Mouse (Mus musculus) right cerebral cortex, postnatal 4 days (tissue): ENCODE results near the gene Fggy.

ENCODE experiments used
- DNase-seq: peaks from one replicate; pipeline ENCODE4 v3.0.0-alpha.2; 2022

Fggy gene

DNA sequence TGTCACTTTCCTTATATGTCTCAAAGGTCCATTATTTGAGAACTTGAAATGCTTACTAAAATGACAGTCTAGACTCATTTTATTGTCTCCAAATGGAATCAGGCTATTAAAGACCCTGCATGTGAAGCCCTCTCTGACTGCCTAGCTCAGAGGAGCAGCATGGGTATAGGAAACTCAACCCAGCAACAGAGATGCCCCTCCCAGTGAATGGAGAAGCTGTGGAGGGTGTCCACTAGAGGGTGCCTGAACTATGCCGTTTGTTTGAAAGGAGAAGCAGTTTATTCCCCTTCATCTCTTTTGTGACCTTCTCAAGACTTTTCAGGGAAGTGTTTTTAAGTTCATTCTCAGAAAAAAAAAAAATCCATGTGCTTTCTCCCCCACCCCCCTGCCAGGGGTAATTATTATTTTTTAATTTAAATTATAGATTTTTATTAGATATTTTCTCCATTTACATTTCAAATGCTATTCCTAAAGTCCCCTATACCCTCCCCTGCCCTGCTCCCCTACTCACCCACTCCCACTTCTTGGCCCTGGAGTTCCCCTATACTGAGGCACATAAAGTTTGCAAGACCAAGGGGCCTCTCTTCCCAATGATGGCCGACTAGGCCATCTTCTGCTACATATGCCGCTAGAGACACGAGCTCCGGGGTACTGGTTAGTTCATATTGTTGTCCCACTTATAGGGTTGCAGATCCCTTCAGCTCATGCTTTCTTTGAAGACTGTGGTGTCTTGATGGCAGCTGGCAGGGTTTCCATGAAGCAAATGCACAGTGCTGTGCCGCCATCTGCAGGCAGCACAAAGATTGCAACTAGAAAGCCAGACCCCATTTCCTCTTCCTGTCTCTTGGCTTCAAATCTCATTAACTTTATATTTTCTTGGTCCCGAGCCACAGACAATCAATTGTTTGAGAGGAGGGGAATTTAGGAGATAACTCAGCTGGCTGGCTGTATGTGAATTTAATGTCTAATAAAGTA, 367.2 kb downstream of the Fggy start:
- peak; percentile 85 for DNase-seq

DNA sequence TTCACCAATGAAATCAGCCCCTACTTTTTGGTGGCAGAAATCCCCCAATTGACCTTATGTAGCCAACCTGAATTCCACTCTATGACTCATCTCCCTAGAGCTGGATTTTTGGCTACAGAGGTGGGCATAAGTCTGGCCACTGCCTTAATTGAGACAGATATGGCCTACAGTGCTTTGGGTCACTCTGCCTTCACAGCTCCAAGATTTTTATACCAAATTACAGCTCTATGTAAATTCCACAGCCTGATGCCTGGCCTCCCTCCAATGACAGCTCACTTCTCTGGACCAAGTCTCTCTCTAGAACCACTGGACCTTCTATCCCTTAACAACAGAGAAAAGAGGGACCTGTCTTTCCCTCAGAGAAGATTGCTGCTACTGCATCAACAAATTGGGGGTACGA, 371.5 kb downstream of the Fggy start:
- DNase-seq = no peak

DNA sequence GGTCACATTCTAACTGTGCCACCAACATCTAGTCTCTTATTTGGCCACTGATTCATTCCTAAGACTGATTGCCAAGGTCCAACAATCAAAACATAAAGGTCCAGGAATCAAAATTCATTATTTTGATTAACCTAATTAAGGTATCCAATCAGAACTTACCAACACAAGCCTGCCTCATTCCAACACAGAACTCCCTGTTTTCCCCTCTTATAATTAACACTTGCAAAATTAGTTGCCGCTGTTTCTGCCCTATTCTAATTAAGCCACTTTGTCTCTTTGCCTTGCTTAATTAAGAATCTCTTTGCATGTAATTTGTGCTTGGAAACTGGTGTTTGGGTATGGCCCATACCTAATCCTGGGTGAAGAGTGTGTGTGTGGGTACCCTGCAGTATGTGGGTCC, 372.6 kb downstream of the Fggy start:
- no peak for DNase-seq

DNA sequence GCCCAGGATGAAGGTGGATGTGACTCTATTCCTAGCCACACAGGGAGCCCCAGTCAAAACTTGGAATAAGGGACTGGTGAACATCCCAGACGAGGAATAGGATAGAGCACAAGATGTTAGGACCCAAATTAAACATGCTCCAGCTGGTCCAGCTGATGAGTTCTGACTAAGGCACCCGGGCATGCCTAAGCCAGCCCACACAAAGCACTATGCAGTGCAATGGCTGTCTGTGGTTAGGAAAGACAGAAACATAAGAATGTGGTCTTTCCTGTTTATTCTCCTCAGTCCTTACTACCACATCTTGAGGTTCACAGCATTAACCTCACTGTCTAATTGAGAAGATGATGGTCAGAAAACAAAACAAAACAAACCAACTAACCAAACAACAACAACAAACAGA, 374.0 kb downstream of the Fggy start:
- DNase-seq = no peak

DNA sequence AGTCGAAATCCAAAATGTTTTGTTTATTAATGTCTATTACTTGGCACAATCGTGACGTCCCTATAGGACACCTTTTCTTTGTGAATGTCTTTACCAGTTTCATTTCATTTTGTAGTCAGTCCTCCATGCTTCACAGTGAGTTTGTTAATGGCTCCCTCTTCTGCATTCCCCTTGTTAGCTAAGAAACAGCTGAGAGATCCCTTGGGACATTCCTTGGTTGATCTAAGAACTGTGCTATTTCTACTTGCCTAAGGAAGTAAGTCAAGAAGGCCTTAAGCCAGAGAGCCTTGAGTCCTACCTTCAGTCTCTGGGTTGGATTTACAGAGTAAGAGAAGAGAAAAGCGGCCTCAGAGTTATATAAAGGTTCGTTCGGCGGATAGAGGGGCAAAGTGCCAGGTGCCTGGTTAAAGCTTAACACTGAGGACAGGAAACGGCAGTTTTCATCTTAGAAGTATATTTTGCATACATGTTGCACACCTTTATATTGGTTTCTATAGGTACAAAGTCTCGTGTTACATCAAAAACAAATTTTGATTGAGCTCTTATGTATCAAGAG, 376.6 kb downstream of the Fggy start:
- DNase-seq = no peak

DNA sequence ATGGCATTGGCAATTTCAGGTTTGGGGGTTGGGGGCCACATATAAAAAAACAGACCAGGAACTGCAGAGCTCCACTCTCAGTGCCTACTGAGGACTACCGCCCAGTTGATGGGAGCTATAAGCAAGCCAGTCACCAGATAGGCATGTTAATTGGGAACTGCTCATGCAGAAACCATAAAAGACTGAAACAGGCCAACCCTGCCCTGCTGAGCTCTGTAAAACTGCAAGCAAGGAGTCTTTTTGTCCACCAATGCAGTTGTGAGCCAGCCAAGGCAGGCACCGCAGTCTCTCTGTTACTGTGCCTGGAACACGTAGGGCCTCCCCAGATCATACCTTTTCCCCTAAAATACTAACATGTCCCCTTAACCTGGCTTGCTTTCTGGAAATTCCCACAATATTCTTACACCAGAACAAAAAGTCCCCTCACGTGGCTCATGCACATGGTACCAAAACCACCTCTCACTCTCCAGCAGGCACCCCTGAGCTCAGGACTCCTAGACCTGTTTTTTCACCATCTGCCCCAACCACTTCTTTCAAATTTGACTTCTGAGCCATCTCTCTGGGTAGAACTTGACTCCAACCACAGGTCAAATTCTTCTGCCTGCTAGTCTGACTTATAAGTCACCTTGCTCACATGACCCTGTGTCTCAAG, 377.2 kb downstream of the Fggy start:
- no peak for DNase-seq

DNA sequence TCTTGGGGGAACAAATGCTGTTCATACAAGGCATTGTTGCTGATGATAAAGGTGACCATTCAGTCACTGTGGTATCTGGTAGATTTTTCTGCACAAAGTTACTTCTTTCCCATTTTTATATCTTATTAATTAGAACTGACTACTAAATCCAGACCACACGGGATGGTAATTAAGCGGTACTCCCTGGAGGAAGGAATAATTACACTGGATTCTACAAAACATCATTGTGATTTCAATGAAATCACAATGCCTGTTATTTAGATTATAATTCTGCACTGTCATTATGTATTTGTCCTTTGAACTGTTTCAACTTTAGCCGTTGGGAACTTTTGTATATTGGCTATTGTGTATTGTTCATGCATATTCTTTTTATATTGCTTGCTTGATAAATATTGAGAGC, 381.4 kb downstream of the Fggy start:
- no peak for DNase-seq

DNA sequence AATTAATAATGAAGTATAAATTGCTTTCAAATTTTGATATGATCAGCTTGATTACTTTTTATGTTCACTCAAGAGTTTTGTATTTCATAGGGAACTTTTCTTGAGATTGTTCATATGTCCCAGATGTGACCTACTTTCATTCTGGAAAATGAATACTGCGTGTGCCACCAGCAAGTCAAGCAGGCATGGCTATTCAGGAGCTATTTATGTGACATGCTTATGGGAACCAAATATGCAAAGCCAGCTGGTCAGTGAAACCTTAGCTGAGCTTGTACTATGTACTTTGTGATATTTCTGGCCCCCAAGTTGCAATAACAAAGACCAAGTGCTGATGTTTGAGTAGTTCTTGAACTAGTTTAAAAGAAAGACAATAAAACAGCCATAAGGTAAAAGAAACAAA, 390.6 kb downstream of the Fggy start:
- no peak for DNase-seq

DNA sequence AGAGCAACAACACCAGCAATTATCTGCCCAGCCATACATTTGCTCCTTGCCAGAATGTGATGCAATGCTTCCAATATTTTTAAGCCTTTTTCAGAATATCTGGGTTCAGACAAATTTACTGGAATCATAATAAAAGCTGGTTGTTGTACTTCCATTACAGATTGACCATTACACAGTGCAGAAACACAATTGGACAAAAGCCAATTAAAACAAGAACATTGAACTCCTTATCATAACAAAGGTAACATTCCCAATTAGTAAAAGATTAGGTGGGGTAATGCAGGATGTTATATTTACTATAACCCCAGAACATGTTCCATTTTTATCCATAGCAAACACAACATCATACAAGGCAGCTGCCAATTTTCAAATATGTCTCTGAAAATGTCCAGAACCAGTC, 396.0 kb downstream of the Fggy start:
- no peak for DNase-seq

DNA sequence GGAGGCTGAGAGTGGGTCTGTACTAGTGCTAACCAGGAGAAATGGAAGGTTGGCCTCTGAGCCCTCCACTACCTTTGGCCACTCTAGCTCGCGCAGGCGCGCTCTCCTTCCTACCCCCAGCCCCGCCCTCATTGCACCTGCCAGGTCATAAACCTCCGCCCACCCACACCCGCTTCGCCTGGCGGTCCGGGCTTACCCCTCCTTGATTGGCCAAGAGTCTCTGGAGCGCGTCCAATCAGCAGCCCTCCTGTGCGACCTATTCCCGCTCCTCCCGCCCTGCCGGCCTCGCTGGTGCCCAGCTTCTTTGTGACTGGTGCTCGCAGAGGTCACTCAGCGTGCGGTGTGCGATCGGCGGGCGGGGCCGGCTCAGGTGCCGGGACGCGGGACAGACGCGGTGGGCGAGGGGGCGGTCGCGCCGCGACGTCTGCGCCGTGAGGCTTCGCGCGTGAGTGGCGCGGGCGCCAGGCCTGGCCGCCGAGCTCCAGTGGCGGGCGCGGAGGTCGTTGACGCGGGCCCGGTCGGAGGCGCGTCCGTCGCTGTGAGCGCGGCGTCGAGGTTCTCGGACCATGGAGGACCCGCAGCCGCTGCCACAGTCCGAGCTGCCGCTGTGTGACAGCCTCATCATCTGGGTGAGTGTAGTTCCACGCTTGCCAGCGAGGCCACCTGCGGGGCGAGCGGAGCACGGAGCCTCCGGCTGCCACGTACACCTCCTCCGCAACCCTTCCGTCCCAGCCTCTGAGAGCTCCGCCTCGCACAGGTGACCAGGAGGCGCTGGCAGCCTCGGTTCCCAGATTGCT, 409.8 kb downstream of the Fggy start, which contains the start of gene Hook1:
Gene Hook1 (plus strand): TSS at position 313 of the 797 bp plus-strand sequence.
- DNase-seq = peak; percentile 93
